Mouse (Mus musculus) midbrain, embryonic 15.5 days (tissue): ENCODE measurements at regions not wholly inside any gene's neighbourhood (a gene's known extent, or its start where the extent isn't known, plus 50 kb on each side); places are given as distances from the start of the nearest gene placed in this dataset.
"Not testable (repeated sequence)": the region's sequence is repeated elsewhere in the genome, so short reads cannot be mapped to it uniquely, and the experiment has no call there.

Experiments
- ATAC-seq: fragments of 200-750 bp; cut with Nextera tagmentation; replicated peaks from 2 replicates; pipeline ENCODE4 v1.8.0; 2017; ENCODE audit warnings: moderate TSS enrichment
- H3K27ac ChIP-seq: fragments of 300-500 bp; sonication (generic); 2 replicates; pipeline ENCODE4 v1.5.1; 2015; ENCODE audit warnings: mild to moderate bottlenecking, inconsistent platforms
- H3K27me3 ChIP-seq: fragments of 300-500 bp; sonication (generic); replicated peaks from 2 replicates; pipeline ENCODE4 v1.6.1; 2015; ENCODE audit warnings: inconsistent platforms
- H3K36me3 ChIP-seq: fragments of 300-500 bp; sonication (generic); replicated peaks from 2 replicates; pipeline ENCODE4 v1.6.1; 2015; ENCODE audit warnings: inconsistent platforms
- H3K4me1 ChIP-seq: fragments of 300-500 bp; sonication (generic); 2 replicates; pipeline ENCODE4 v1.6.1; 2015; ENCODE audit warnings: inconsistent platforms
- H3K4me2 ChIP-seq: fragments of 300-500 bp; sonication (generic); 2 replicates; pipeline ENCODE4 v1.6.1; 2015; ENCODE audit warnings: inconsistent platforms, mild to moderate bottlenecking, moderate library complexity
- H3K4me3 ChIP-seq: fragments of 300-500 bp; sonication (generic); 2 replicates; pipeline ENCODE4 v1.5.1; 2015; ENCODE audit warnings: mild to moderate bottlenecking, inconsistent platforms
- H3K9ac ChIP-seq: fragments of 300-500 bp; sonication (generic); 2 replicates; pipeline ENCODE4 v1.6.1; 2015; ENCODE audit warnings: mild to moderate bottlenecking, inconsistent platforms
- H3K9me3 ChIP-seq: fragments of 300-500 bp; sonication (generic); 2 replicates; pipeline ENCODE4 v1.6.1; 2016; ENCODE audit warnings: inconsistent platforms
- WGBS: fragments of 180-500 bp; shearing (Covaris S2); methylation state at CpG from one replicate; pipeline ENCODE4 v1.1.7; 2015; ENCODE audit warnings: mixed read lengths; 5-methylcytosine and 5-hydroxymethylcytosine counted together

- Histone ChIP-seq H3K27me3 (no peaks in the 10 kb centered on the region), H3K36me3 (no peaks in the 10 kb centered on the region), H3K27ac (no peak overlapping the region), H3K4me3 (no peak overlapping the region), H3K4me1 (peaks cover 7% of the 10 kb centered on the region; the same call in 1 of the 2 replicates), H3K4me2 (no peak overlapping the region), H3K9ac (no peak overlapping the region), H3K9me3 (no peaks in the 10 kb centered on the region)
- WGBS = 10% methylated on average over 3 of the region's 3 CpGs
- ATAC-seq = peak; percentile 80
Observed at GRCm38 (mm10) chr11:26773122-26773796, 179.5 kb upstream of the Vrk2 start.

- Histone ChIP-seq H3K27me3 (no peaks in the 10 kb centered on the region), H3K9me3 (no peaks in the 10 kb centered on the region), H3K36me3 (no peaks in the 10 kb centered on the region), H3K4me2 (no peak overlapping the region), H3K27ac (no peak overlapping the region), H3K4me1 (no peaks in the 10 kb centered on the region), H3K4me3 (no peak overlapping the region), H3K9ac (no peak overlapping the region)
- 85% methylated on average over 3 of the region's 3 CpGs for WGBS
- ATAC-seq = no peak
Observed at GRCm38 (mm10) chr11:26755576-26755975, 161.8 kb upstream of the Vrk2 start.

GRCm38 (mm10) chr11:26753616-26754015, 159.8 kb upstream of the Vrk2 start:
- whole genome bisulfite sequencing = 19% methylated on average over 1 of the region's 1 CpGs
- H3K27me3 ChIP-seq = no peaks in the 10 kb centered on the region

GRCm38 (mm10) chr11:26742235-26742634, 148.4 kb upstream of the Vrk2 start:
- WGBS = 98% methylated on average over 1 of the region's 1 CpGs

More at GRCm38 (mm10) chr11:26753616-26754015, 159.8 kb upstream of the Vrk2 start:
- Histone ChIP-seq H3K9me3 (no peaks in the 10 kb centered on the region), H3K36me3 (no peaks in the 10 kb centered on the region), H3K4me1 (no peaks in the 10 kb centered on the region), H3K4me2 (no peak overlapping the region), H3K27ac (no peak overlapping the region), H3K4me3 (no peak overlapping the region), H3K9ac (no peak overlapping the region)
- ATAC-seq = no peak

GRCm38 (mm10) chr11:26739732-26740131, 145.9 kb upstream of the Vrk2 start:
- Histone ChIP-seq H3K27ac (no peak overlapping the region), H3K9me3 (no peaks in the 10 kb centered on the region), H3K36me3 (no peaks in the 10 kb centered on the region), H3K27me3 (no peaks in the 10 kb centered on the region), H3K4me3 (no peak overlapping the region), H3K4me2 (no peak overlapping the region), H3K4me1 (no peaks in the 10 kb centered on the region), H3K9ac (no peak overlapping the region)
- WGBS = 28% methylated on average over 4 of the region's 4 CpGs
- no peak for ATAC-seq

More at GRCm38 (mm10) chr11:26742235-26742634, 148.4 kb upstream of the Vrk2 start:
- H3K36me3 ChIP-seq = no peaks in the 10 kb centered on the region
- no peak overlapping the region for H3K9ac ChIP-seq
- H3K27me3 ChIP-seq = no peaks in the 10 kb centered on the region
- no peak overlapping the region for H3K4me3 ChIP-seq
- H3K4me2 ChIP-seq = no peak overlapping the region
- H3K27ac ChIP-seq = no peak overlapping the region
- no peaks in the 10 kb centered on the region for H3K4me1 ChIP-seq
- no peaks in the 10 kb centered on the region for H3K9me3 ChIP-seq
- ATAC-seq = no peak

- no peaks in the 10 kb centered on the region for H3K27me3 ChIP-seq
- H3K4me3 ChIP-seq = no peak overlapping the region
- WGBS = 91% methylated on average over 1 of the region's 1 CpGs
- no peak overlapping the region for H3K4me2 ChIP-seq
- no peak overlapping the region for H3K9ac ChIP-seq
- no peaks in the 10 kb centered on the region for H3K36me3 ChIP-seq
- H3K4me1 ChIP-seq = no peaks in the 10 kb centered on the region
- H3K9me3 ChIP-seq = no peaks in the 10 kb centered on the region
- no peak for ATAC-seq
- no peak overlapping the region for H3K27ac ChIP-seq
Observed at GRCm38 (mm10) chr11:26726969-26727368, 133.2 kb upstream of the Vrk2 start.

- Histone ChIP-seq H3K9me3 (no peaks in the 10 kb centered on the region), H3K4me2 (no peak overlapping the region), H3K27me3 (no peaks in the 10 kb centered on the region), H3K27ac (no peak overlapping the region), H3K4me1 (no peaks in the 10 kb centered on the region), H3K9ac (no peak overlapping the region), H3K36me3 (no peaks in the 10 kb centered on the region), H3K4me3 (no peak overlapping the region)
- WGBS = 54% methylated on average over 11 of the region's 11 CpGs
- peak; percentile 79 for ATAC-seq
Observed at GRCm38 (mm10) chr11:26724963-26725721, 131.3 kb upstream of the Vrk2 start.

GRCm38 (mm10) chr11:26722292-26722691, 128.5 kb upstream of the Vrk2 start:
- WGBS = 74% methylated on average over 3 of the region's 3 CpGs
- Histone ChIP-seq H3K4me2 (no peak overlapping the region), H3K9ac (no peak overlapping the region), H3K27ac (no peak overlapping the region), H3K4me3 (no peak overlapping the region), H3K9me3 (no peaks in the 10 kb centered on the region), H3K36me3 (no peaks in the 10 kb centered on the region), H3K27me3 (no peaks in the 10 kb centered on the region), H3K4me1 (no peaks in the 10 kb centered on the region)
- no peak for ATAC-seq

GRCm38 (mm10) chr11:26721173-26721572, 127.4 kb upstream of the Vrk2 start:
- Histone ChIP-seq H3K27me3 (no peaks in the 10 kb centered on the region), H3K27ac (no peak overlapping the region), H3K36me3 (no peaks in the 10 kb centered on the region), H3K9me3 (no peaks in the 10 kb centered on the region), H3K4me1 (no peaks in the 10 kb centered on the region), H3K4me3 (no peak overlapping the region), H3K4me2 (no peak overlapping the region), H3K9ac (no peak overlapping the region)
- no peak for ATAC-seq
- 92% methylated on average over 3 of the region's 3 CpGs for WGBS

- 66% methylated on average over 2 of the region's 2 CpGs for whole genome bisulfite sequencing
- H3K27ac ChIP-seq, H3K4me3 ChIP-seq, H3K36me3 ChIP-seq, H3K4me2 ChIP-seq, H3K4me1 ChIP-seq, ATAC-seq, H3K27me3 ChIP-seq, H3K9me3 ChIP-seq, H3K9ac ChIP-seq: not testable (repeated sequence)
Observed at GRCm38 (mm10) chr11:26711237-26711636, 117.4 kb upstream of the Vrk2 start.

- no peak overlapping the region for H3K27ac ChIP-seq
- H3K4me3 ChIP-seq = no peak overlapping the region
- no peak overlapping the region for H3K4me2 ChIP-seq
- H3K27me3 ChIP-seq = no peaks in the 10 kb centered on the region
- H3K4me1 ChIP-seq = no peaks in the 10 kb centered on the region
- H3K36me3 ChIP-seq = no peaks in the 10 kb centered on the region
- H3K9ac ChIP-seq = no peak overlapping the region
- ATAC-seq = no peak
- WGBS = 62% methylated on average over 2 of the region's 2 CpGs
- no peaks in the 10 kb centered on the region for H3K9me3 ChIP-seq
Observed at GRCm38 (mm10) chr11:26708636-26709035, 114.8 kb upstream of the Vrk2 start.

- Histone ChIP-seq H3K4me3 (no peak overlapping the region), H3K27me3 (no peaks in the 10 kb centered on the region), H3K36me3 (no peaks in the 10 kb centered on the region), H3K9me3 (no peaks in the 10 kb centered on the region), H3K4me1 (no peaks in the 10 kb centered on the region), H3K4me2 (no peak overlapping the region), H3K9ac (no peak overlapping the region), H3K27ac (no peak overlapping the region)
- no peak for ATAC-seq
Observed at GRCm38 (mm10) chr11:26683850-26684249, 90.1 kb upstream of the Vrk2 start.

GRCm38 (mm10) chr11:26667251-26667650, 73.5 kb upstream of the Vrk2 start:
- Histone ChIP-seq H3K9ac (no peak overlapping the region), H3K4me3 (no peak overlapping the region), H3K27me3 (no peaks in the 10 kb centered on the region), H3K27ac (no peak overlapping the region), H3K9me3 (no peaks in the 10 kb centered on the region), H3K36me3 (no peaks in the 10 kb centered on the region), H3K4me1 (no peaks in the 10 kb centered on the region), H3K4me2 (no peak overlapping the region)
- ATAC-seq = no peak
- 83% methylated on average over 2 of the region's 2 CpGs for WGBS
